ENCODE assay signal across 19 mouse cellular contexts in the genomic region with DNA sequence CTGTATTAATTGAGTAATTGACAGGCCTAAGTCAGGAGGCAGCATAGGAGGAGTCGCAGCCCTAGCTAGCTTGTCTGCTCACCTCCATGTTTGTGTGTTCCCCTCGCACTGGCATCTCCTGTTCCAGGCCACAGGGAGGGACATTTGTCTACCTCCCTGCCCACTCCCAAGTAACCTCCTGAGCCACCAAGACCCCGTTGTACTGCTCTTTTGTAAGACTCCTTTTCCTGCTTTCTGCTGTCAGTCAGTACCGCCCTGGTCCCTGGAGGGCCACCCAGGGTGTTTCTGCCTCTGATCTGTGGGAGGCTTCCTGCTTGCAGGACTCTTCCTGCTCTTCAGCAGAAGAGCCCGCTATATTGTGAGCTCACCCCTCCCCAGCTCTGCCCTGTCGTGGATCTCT.
A peak's percentile ranks its signal among the peaks of the same experiment; 100 is the strongest.
DNase-seq lines count a peak whose midpoint lies in the region; ATAC-seq lines count a peak whose summit lies in the region.
"Had no signal": no experiment of that assay in that cellular context is flagged by ENCODE, and none has a peak within 500 bp of the region (broad histone marks: within the 10 kb centered on the region; RNA-seq: fewer than 3 reads in every experiment).

No protein-coding gene starts in this region.

- DNase-seq in CD4-positive, CD25-positive, alpha-beta regulatory T cell, adult 2 months (ENCODE audit: low read depth, low spot score), result peak; percentile 50
- peak; percentile 13 to 22 for DNase-seq in kidney, postnatal 4 days
- DNase-seq in kidney, postnatal 25 days, result no peak
- peak; percentile 42 for DNase-seq in thymus, postnatal 4 days
- no peak for DNase-seq in thymus, adult 18-20 months
- no peak for DNase-seq in ovary, postnatal 36 days (ENCODE audit: low spot score)
- DNase-seq: adrenal gland, adult 8-10 months; cerebellum, adult 2 months; cerebellum, postnatal 36 days; gastrocnemius, postnatal 10 days; heart, postnatal 4 days; kidney, adult 18-20 months; layer of hippocampus, adult 9-11 months; liver, embryonic 13.5 days; lung, adult 18-20 months; spleen, adult 18-20 months; thymus, adult 2 months had no signal

- no peak for ATAC-seq in CD4-positive, CD25-positive, alpha-beta regulatory T cell, adult 4 months
- ATAC-seq: forebrain, embryonic 13.5 days had no signal

Comparison
In these comparisons a context has a peak if more than half of its experiments do, and no peak if none do; other contexts are left out.
1. DNase-seq: peak in CD4-positive, CD25-positive, alpha-beta regulatory T cell, adult 2 months (single experiment), kidney, postnatal 4 days (2 of 2) and thymus, postnatal 4 days (single experiment); none in kidney, postnatal 25 days (0 of 2), thymus, adult 18-20 months (0 of 2) and ovary, postnatal 36 days (single experiment).